Mouse (Mus musculus) gastrocnemius, postnatal 36 days (tissue): ENCODE measurements around the gene Nudt9. TPM values are rescaled to one million over a fixed set of nuclear protein-coding genes. Genes with fewer than 3 reads are reported as not detected.

ENCODE experiments used
- DNase-seq, 2 experiments: peaks; one replicate each; pipeline ENCODE4 v3.0.0; 2022
- intact Hi-C: fragments of 180-260 bp; cut with DNase I; formaldehyde crosslinking; loops from one replicate; pipeline ENCODE4 v1.15.1; 2025
- total RNA-seq, 2 experiments: library from RNA; stranded (reverse); gene quantifications; 2 replicates each; pipeline ENCODE4 v1.2.3; 2021

Gene Nudt9
- total RNA-seq, 2 experiments from 2014 or later: 58.1 to 59.3 TPM

- intact Hi-C loops: loop anchor here (5.0 kb wide), 1 partner anchor 271 kb away; no protein-coding TSS in a partner anchor
- DNase-seq: no peak
These were observed 24.9 kb downstream of the Nudt9 start for GRCm38 (mm10) chr5:104071048-104071447.

- DNase-seq: no peak
- intact Hi-C loops: loop anchor here (5.0 kb wide), 1 partner anchor 270 kb away; no protein-coding TSS in a partner anchor
These were observed 26.3 kb downstream of the Nudt9 start for GRCm38 (mm10) chr5:104072272-104072886.

GRCm38 (mm10) chr5:104073602-104074001 is 27.5 kb downstream of the Nudt9 start:
- intact Hi-C loops: loop anchor here (5.0 kb wide), 1 partner anchor 269 kb away; no protein-coding TSS in a partner anchor
- no peak for DNase-seq

GRCm38 (mm10) chr5:104074388-104074787 is 28.3 kb downstream of the Nudt9 start:
- DNase-seq: peak; percentile 45 to 51
- intact Hi-C loops: loop anchor here (5.0 kb wide), 1 partner anchor 268 kb away; no protein-coding TSS in a partner anchor

GRCm38 (mm10) chr5:104076361-104076760 is 30.3 kb downstream of the Nudt9 start:
- DNase-seq: no peak
- intact Hi-C loops: no loop called here

DNA sequence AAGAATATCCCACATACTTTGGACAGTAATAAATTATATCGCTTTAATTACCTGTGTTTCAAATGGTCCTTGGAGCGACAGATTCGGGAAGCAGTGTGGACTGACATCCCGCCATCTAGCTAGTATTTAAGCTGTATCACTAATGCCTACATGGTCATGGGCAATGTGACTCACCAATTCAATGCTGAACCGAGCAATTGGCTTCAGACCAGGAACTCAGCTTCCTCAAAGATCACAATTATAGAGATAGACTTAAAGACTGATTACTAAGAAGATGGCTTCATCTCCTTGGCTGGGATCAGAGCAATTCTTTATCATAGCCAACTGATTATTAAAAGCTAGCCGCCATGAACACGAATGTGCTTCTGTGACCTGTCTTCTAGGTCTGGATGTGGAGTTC is 31.4 kb downstream of the Nudt9 start, which contains the start of gene Gm17660:
Gene Gm17660, minus strand, starts transcription at position 101 of the 400 bp plus-strand sequence.
- intact Hi-C loops: no loop called here

GRCm38 (mm10) chr5:104080736-104081135 is 34.6 kb downstream of the Nudt9 start:
- intact Hi-C loops: no loop called here
- no peak for DNase-seq

More for the DNA sequence above, 31.4 kb downstream of the Nudt9 start, which contains the start of gene Gm17660:
- DNase-seq: no peak

DNA sequence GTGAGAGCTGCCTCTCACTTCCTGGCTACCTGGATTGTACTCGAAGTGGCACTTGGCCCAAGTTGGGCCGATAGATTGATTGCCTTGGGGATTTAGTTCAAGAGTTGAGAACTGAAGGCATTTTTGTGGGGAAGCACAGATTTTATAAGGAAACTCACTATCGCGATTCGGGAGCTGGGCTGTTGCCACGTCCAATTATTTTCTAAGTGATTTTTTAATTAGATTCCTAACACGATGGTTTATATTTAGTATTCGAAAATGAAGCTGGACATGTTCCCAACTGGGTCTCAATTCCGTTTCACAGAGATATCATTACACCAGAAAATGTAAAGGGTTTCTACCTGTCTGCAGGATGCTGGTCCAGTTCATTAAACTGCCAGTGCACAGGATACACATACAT is 39.3 kb downstream of the Nudt9 start:
- intact Hi-C loops: no loop called here
- DNase-seq: no peak

GRCm38 (mm10) chr5:104089751-104090150 is 43.6 kb downstream of the Nudt9 start:
- intact Hi-C loops: no loop called here

GRCm38 (mm10) chr5:104095416-104096077 is 49.4 kb downstream of the Nudt9 start:
- intact Hi-C loops: no loop called here
- no peak for DNase-seq

More at GRCm38 (mm10) chr5:104089751-104090150, 43.6 kb downstream of the Nudt9 start:
- no peak for DNase-seq

GRCm38 (mm10) chr5:104096078-104096938 is 50.2 kb downstream of the Nudt9 start:
- DNase-seq: peak in 1 of 2 experiments; percentile 44
- intact Hi-C loops: no loop called here

GRCm38 (mm10) chr5:104101678-104102531 is 55.8 kb downstream of the Nudt9 start:
- intact Hi-C loops: no loop called here
- DNase-seq: no peak

DNA sequence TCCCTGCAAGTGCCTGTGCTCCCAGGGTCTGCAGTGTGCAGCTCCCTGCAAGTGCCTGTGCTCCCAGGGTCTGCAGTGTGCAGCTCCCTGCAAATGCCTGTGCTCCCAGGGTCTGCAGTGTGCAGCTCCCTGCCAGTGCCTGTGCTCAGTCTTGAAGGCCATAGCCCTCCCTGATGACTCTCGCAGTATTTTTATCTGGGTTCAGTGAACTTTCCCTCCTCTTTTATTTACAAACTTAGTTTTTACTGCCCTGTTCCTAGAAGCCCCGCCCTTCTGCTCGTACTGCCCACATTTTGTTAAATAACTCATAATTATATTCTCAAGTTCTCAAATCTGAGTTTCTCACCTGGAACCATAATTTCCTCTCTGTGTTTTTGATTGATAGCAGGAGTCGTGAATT is 57.1 kb downstream of the Nudt9 start:
- intact Hi-C loops: no loop called here
- no peak for DNase-seq

DNA sequence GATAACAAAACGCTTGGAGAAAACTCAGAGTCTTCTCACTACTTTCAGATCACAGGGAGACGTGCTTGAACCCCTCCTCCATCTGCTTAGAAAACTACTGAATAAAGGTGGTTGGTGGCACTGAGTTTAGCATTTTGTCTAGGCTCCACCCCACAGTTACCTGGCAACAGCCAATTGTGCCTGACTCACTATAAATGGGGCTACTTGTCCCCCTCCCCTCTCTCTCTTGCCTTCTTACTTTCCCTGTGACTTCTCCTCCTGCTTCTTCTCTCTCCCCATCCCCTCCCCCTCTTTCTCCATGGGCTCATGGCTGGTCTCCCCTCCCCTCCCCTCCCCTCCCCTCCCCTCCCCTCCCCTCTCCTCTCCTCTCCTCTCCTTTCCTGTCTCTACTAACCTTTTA is 58.0 kb downstream of the Nudt9 start:
- intact Hi-C loops: no loop called here
- no peak for DNase-seq

GRCm38 (mm10) chr5:104108127-104108875 is 62.2 kb downstream of the Nudt9 start:
- DNase-seq: no peak
- intact Hi-C loops: no loop called here

GRCm38 (mm10) chr5:104108879-104109369 is 62.8 kb downstream of the Nudt9 start:
- intact Hi-C loops: no loop called here

DNA sequence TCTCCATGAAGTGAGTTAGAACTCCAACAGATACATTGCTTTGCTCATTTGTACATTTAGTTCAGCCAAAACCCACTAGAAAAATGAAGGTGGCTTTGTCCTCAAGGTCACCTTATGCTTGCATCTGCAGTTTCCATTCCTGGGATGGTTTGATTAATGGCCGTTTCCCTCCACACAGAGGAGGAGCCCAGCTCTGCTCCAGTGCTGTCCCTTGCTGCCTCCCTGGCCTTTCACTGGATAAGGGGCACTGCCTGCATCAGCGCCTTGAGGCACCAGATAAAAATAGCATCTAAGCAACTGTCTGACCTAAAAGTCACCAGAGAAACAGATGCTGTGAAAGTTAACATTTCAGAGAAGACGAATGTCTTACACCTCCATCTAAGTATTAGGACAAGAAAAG is 63.4 kb downstream of the Nudt9 start:
- no peak for DNase-seq
- intact Hi-C loops: no loop called here

More at GRCm38 (mm10) chr5:104108879-104109369, 62.8 kb downstream of the Nudt9 start:
- no peak for DNase-seq

GRCm38 (mm10) chr5:104110171-104110920 is 64.2 kb downstream of the Nudt9 start:
- intact Hi-C loops: no loop called here
- no peak for DNase-seq
